Mouse (Mus musculus): Measurements from ENCODE around the gene Gtf3c3. TPM values are rescaled to one million over a fixed set of nuclear protein-coding genes. Genes with fewer than 3 reads are reported as not detected.

Gene Gtf3c3
- total RNA-seq, 2 experiments from 2014 or later = 16.9 to 23.4 TPM

Other genes with a start within 250 kb of the Gtf3c3 start
- 10 to 100 TPM in 1 of 2 experiments, 1 to 10 TPM in 1; 9.5 to 11.6 TPM for gene Hecw2, start 243.8 kb downstream of the Gtf3c3 start, total RNA-seq (2021)
- under 1 TPM in 1 of 2 experiments, not detected in 1; 0.10 TPM for gene Ccdc150, start 188.3 kb downstream of the Gtf3c3 start, total RNA-seq (2021)
- 1 to 10 TPM; 3.3 to 7.2 TPM for gene Pgap1, start 118.7 kb upstream of the Gtf3c3 start, total RNA-seq (2021)

Measured in adrenal gland, postnatal 36 days (tissue).